Mouse (Mus musculus): ENCODE data around the gene Olfr698. TPM values are rescaled to one million over a fixed set of nuclear protein-coding genes. Genes with fewer than 3 reads are reported as not detected.
"Not testable (repeated sequence)": the region's sequence is repeated elsewhere in the genome, so short reads cannot be mapped to it uniquely, and the experiment has no call there.

Gene Olfr698
- polyA plus RNA-seq (2015; fragmentation: Nextera tagmentation; extraction: Ambion mirVana), result not detected in 2 replicates

DNA sequence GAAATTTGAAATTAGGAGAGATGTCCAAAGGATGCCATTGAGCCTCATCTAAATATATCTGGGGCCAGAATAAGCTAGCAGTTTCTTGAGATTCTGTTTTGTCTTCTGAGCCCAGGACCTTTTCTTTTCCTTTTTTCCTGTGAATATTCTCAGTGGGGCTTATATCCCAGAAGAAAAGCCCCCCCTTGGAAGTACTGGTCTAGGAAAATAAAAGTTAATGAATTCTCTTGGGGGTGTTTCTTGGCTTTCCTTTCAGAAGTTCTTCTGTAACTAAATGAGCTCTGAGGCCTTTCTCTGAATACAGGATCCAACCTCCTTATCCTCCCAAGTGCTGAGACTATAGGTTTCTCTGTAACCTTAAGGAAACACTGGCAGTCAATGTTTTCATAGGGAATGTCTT, at the start of gene Olfr698:
TSS of gene Olfr698 (minus strand) at position 101 of the 400 bp plus-strand sequence.
- H3K27ac ChIP-seq (ENCODE audit: low read length), result no peak within 1 kb of the TSS
- no peaks in the 10 kb centered on the region for H3K27me3 ChIP-seq (ENCODE audit: insufficient read depth, low read length)
- no peaks in the 10 kb centered on the region for H3K4me1 ChIP-seq (ENCODE audit: insufficient read depth, low read length)
- no peaks in the 10 kb centered on the region for H3K36me3 ChIP-seq (ENCODE audit: insufficient read depth, low read length)
- no peak for ATAC-seq (ENCODE audit: low FRiP score, low TSS enrichment)
- no peak within 1 kb of the TSS for H3K4me2 ChIP-seq (replicated peaks; ENCODE audit: low read depth, low read length)
- H3K4me3 ChIP-seq (ENCODE audit: low read length), result no peak within 1 kb of the TSS
- no peaks in the 10 kb centered on the region for H3K9me3 ChIP-seq (ENCODE audit: low read length)
- H3K9ac ChIP-seq (replicated peaks; ENCODE audit: low read length), result no peak within 1 kb of the TSS

DNA sequence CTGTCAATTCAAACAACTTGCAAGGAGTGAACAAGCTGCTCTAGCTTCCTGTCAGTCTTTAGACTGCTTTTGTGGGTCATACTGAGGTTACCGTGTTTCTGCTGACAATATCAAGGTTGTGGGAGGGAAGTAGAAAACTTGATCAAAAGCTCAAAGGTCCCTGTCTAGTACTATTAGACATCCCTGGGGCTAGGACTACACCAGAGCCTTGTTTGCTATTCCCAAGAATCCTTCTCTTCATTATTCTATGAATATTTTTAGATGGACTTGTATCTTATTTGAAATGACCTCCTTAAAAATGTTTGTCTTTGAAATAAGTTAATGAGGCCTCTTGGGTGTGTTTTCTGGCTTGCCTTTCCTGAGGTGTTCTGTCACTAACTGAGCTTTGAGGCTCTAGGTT, 37.9 kb upstream of the Olfr698 start, which contains the start of gene Olfr699:
TSS of gene Olfr699 (minus strand) at position 101 of the 400 bp plus-strand sequence.
- H3K9me3 ChIP-seq (ENCODE audit: low read length), result no peaks in the 10 kb centered on the region
- no peak for ATAC-seq (ENCODE audit: low FRiP score, low TSS enrichment)
- H3K27ac ChIP-seq (ENCODE audit: low read length), result no peak within 1 kb of the TSS
- no peaks in the 10 kb centered on the region for H3K36me3 ChIP-seq (ENCODE audit: insufficient read depth, low read length)
- H3K4me2 ChIP-seq (replicated peaks; ENCODE audit: low read depth, low read length), result no peak within 1 kb of the TSS
- H3K4me3 ChIP-seq (ENCODE audit: low read length), result no peak within 1 kb of the TSS
- no peaks in the 10 kb centered on the region for H3K27me3 ChIP-seq (ENCODE audit: insufficient read depth, low read length)
- no peaks in the 10 kb centered on the region for H3K4me1 ChIP-seq (ENCODE audit: insufficient read depth, low read length)
- no peak within 1 kb of the TSS for H3K9ac ChIP-seq (replicated peaks; ENCODE audit: low read length)
- 67% methylated on average over 1 of the region's 1 CpGs for WGBS

DNA sequence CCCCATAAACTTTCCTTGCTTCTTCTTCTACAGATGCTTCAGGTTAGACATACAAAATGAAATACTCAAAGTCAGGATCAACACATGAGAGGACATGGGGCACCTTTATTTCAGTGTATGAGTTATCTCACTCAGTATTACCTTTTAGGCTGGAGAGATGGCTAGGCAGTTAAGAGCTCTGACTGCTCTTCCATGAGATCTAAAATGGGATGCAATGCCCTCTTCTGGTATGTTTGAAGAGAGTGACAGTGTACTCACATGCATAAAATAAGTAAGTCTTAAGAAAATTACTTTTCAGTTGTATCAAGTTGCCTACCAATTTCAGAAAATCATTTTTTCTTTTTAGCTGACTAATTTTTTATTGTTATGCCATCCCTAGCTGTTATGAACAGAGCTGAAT, 33.1 kb upstream of the Olfr698 start:
- Histone ChIP-seq H3K4me1 (ENCODE audit: insufficient read depth, low read length) (no peaks in the 10 kb centered on the region), H3K27ac (ENCODE audit: low read length) (no peak overlapping the region), H3K9ac (replicated peaks; ENCODE audit: low read length) (no peak overlapping the region), H3K9me3 (ENCODE audit: low read length) (no peaks in the 10 kb centered on the region), H3K4me2 (replicated peaks; ENCODE audit: low read depth, low read length) (no peak overlapping the region), H3K36me3 (ENCODE audit: insufficient read depth, low read length) (no peaks in the 10 kb centered on the region), H3K4me3 (ENCODE audit: low read length) (no peak overlapping the region), H3K27me3 (ENCODE audit: insufficient read depth, low read length) (no peaks in the 10 kb centered on the region)
- ATAC-seq (ENCODE audit: low FRiP score, low TSS enrichment), result no peak

- H3K36me3 ChIP-seq (ENCODE audit: insufficient read depth, low read length); H3K9ac ChIP-seq (replicated peaks; ENCODE audit: low read length); H3K27ac ChIP-seq (ENCODE audit: low read length); H3K4me3 ChIP-seq (ENCODE audit: low read length); H3K27me3 ChIP-seq (ENCODE audit: insufficient read depth, low read length); ATAC-seq (ENCODE audit: low FRiP score, low TSS enrichment); H3K4me2 ChIP-seq (replicated peaks; ENCODE audit: low read depth, low read length); H3K9me3 ChIP-seq (ENCODE audit: low read length); H3K4me1 ChIP-seq (ENCODE audit: insufficient read depth, low read length): not testable (repeated sequence)
- WGBS, result 90% methylated on average over 2 of the region's 2 CpGs
These were observed 5.8 kb upstream of the Olfr698 start for GRCm38 (mm10) chr7:106761008-106761407.

- Histone ChIP-seq H3K4me1 (ENCODE audit: insufficient read depth, low read length) (no peaks in the 10 kb centered on the region), H3K27ac (ENCODE audit: low read length) (no peak overlapping the region), H3K9ac (replicated peaks; ENCODE audit: low read length) (no peak overlapping the region), H3K4me2 (replicated peaks; ENCODE audit: low read depth, low read length) (no peak overlapping the region), H3K4me3 (ENCODE audit: low read length) (no peak overlapping the region), H3K27me3 (ENCODE audit: insufficient read depth, low read length) (no peaks in the 10 kb centered on the region), H3K9me3 (ENCODE audit: low read length) (no peaks in the 10 kb centered on the region), H3K36me3 (ENCODE audit: insufficient read depth, low read length) (no peaks in the 10 kb centered on the region)
- WGBS, result 80% methylated on average over 2 of the region's 2 CpGs
- no peak for ATAC-seq (ENCODE audit: low FRiP score, low TSS enrichment)
These were observed 3.6 kb upstream of the Olfr698 start for GRCm38 (mm10) chr7:106758800-106759199.

GRCm38 (mm10) chr7:106745811-106746210, 9.4 kb downstream of the Olfr698 start:
- no peaks in the 10 kb centered on the region for H3K36me3 ChIP-seq (ENCODE audit: insufficient read depth, low read length)
- 93% methylated on average over 5 of the region's 5 CpGs for WGBS
- H3K4me1 ChIP-seq (ENCODE audit: insufficient read depth, low read length), result no peaks in the 10 kb centered on the region
- no peak overlapping the region for H3K4me3 ChIP-seq (ENCODE audit: low read length)
- no peaks in the 10 kb centered on the region for H3K27me3 ChIP-seq (ENCODE audit: insufficient read depth, low read length)
- H3K9me3 ChIP-seq (ENCODE audit: low read length), result no peaks in the 10 kb centered on the region
- no peak overlapping the region for H3K27ac ChIP-seq (ENCODE audit: low read length)
- ATAC-seq (ENCODE audit: low FRiP score, low TSS enrichment), result no peak
- no peak overlapping the region for H3K4me2 ChIP-seq (replicated peaks; ENCODE audit: low read depth, low read length)
- H3K9ac ChIP-seq (replicated peaks; ENCODE audit: low read length), result no peak overlapping the region

DNA sequence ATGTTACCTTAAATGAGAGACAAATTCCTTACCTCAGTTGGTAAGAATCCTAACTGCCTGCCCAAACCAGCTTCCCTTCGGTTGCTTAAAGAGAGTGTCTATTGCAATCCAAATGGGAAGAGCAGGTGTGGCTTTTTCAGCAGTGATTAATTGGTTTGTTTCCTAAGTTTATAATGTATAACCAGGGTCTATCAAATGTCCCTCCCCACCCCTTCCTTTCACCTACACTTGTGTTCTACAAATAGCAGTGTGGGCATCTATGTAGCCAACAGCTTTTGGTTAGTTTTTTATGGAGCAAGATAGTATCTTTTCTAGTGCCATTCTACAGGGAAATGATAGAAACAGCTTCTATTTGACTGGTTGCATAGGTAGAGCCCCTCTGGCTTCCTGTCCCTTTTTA, 12.9 kb downstream of the Olfr698 start, which contains the start of gene Olfr697:
TSS of gene Olfr697 (minus strand) at position 101 of the 400 bp plus-strand sequence.
- Histone ChIP-seq H3K9ac (replicated peaks; ENCODE audit: low read length) (no peak within 1 kb of the TSS), H3K4me1 (ENCODE audit: insufficient read depth, low read length) (no peaks in the 10 kb centered on the region), H3K9me3 (ENCODE audit: low read length) (no peaks in the 10 kb centered on the region), H3K4me3 (ENCODE audit: low read length) (no peak within 1 kb of the TSS), H3K27me3 (ENCODE audit: insufficient read depth, low read length) (no peaks in the 10 kb centered on the region), H3K27ac (ENCODE audit: low read length) (no peak within 1 kb of the TSS), H3K36me3 (ENCODE audit: insufficient read depth, low read length) (no peaks in the 10 kb centered on the region), H3K4me2 (replicated peaks; ENCODE audit: low read depth, low read length) (no peak within 1 kb of the TSS)
- no peak for ATAC-seq (ENCODE audit: low FRiP score, low TSS enrichment)
- WGBS, result 82% methylated on average over 1 of the region's 1 CpGs

DNA sequence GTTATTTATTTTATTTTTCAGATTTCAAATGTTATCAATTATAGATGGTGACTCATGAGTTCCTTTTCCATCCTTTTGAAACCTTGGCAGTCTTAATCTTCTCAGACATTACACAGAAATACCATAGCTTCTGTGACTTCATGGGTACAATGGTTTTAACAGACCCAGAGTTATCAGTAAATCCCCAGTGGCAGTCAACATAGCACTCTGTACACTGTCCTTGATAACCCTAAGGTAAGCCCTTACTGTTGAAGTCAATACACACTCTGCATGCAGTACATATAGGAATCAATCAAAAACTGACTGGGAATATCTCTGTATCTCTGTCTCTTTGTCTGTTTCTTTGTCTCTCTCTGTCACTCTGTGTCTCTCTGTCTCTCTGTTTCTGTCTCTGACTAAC, 18.2 kb downstream of the Olfr698 start:
- Histone ChIP-seq H3K27me3 (ENCODE audit: insufficient read depth, low read length) (no peaks in the 10 kb centered on the region), H3K4me2 (replicated peaks; ENCODE audit: low read depth, low read length) (no peak overlapping the region), H3K27ac (ENCODE audit: low read length) (no peak overlapping the region), H3K36me3 (ENCODE audit: insufficient read depth, low read length) (no peaks in the 10 kb centered on the region), H3K4me3 (ENCODE audit: low read length) (no peak overlapping the region), H3K9ac (replicated peaks; ENCODE audit: low read length) (no peak overlapping the region), H3K4me1 (ENCODE audit: insufficient read depth, low read length) (no peaks in the 10 kb centered on the region), H3K9me3 (ENCODE audit: low read length) (no peaks in the 10 kb centered on the region)
- ATAC-seq (ENCODE audit: low FRiP score, low TSS enrichment), result no peak

GRCm38 (mm10) chr7:106733717-106734116, 21.5 kb downstream of the Olfr698 start:
- H3K4me1 ChIP-seq (ENCODE audit: insufficient read depth, low read length), result no peaks in the 10 kb centered on the region
- ATAC-seq (ENCODE audit: low FRiP score, low TSS enrichment), result no peak
- no peak overlapping the region for H3K27ac ChIP-seq (ENCODE audit: low read length)
- H3K36me3 ChIP-seq (ENCODE audit: insufficient read depth, low read length), result no peaks in the 10 kb centered on the region
- no peaks in the 10 kb centered on the region for H3K9me3 ChIP-seq (ENCODE audit: low read length)
- no peaks in the 10 kb centered on the region for H3K27me3 ChIP-seq (ENCODE audit: insufficient read depth, low read length)
- H3K4me3 ChIP-seq (ENCODE audit: low read length), result no peak overlapping the region
- H3K4me2 ChIP-seq (replicated peaks; ENCODE audit: low read depth, low read length), result no peak overlapping the region
- 40% methylated on average over 2 of the region's 2 CpGs for WGBS
- H3K9ac ChIP-seq (replicated peaks; ENCODE audit: low read length), result no peak overlapping the region

GRCm38 (mm10) chr7:106725654-106726053, 29.5 kb downstream of the Olfr698 start:
- not testable (repeated sequence) for H3K4me1 ChIP-seq (ENCODE audit: insufficient read depth, low read length); ATAC-seq (ENCODE audit: low FRiP score, low TSS enrichment); H3K27ac ChIP-seq (ENCODE audit: low read length); H3K9me3 ChIP-seq (ENCODE audit: low read length); H3K27me3 ChIP-seq (ENCODE audit: insufficient read depth, low read length); H3K9ac ChIP-seq (replicated peaks; ENCODE audit: low read length); H3K36me3 ChIP-seq (ENCODE audit: insufficient read depth, low read length); H3K4me2 ChIP-seq (replicated peaks; ENCODE audit: low read depth, low read length); H3K4me3 ChIP-seq (ENCODE audit: low read length)
- WGBS, result 90% methylated on average over 2 of the region's 2 CpGs

- Histone ChIP-seq H3K9me3 (ENCODE audit: low read length) (no peaks in the 10 kb centered on the region), H3K9ac (replicated peaks; ENCODE audit: low read length) (no peak within 1 kb of the TSS), H3K4me3 (ENCODE audit: low read length) (no peak within 1 kb of the TSS), H3K4me2 (replicated peaks; ENCODE audit: low read depth, low read length) (no peak within 1 kb of the TSS), H3K27me3 (ENCODE audit: insufficient read depth, low read length) (no peaks in the 10 kb centered on the region), H3K4me1 (ENCODE audit: insufficient read depth, low read length) (no peaks in the 10 kb centered on the region), H3K36me3 (ENCODE audit: insufficient read depth, low read length) (no peaks in the 10 kb centered on the region), H3K27ac (ENCODE audit: low read length) (no peak within 1 kb of the TSS)
- no peak for ATAC-seq (ENCODE audit: low FRiP score, low TSS enrichment)
These were observed 38.9 kb downstream of the Olfr698 start, which contains the start of gene Olfr695 for GRCm38 (mm10) chr7:106716296-106716695. Gene Olfr695 (minus strand): TSS chr7:106716396.

Data from kidney, embryonic 16.5 days (tissue).